Mouse (Mus musculus) cerebellum, adult 11-12 months (tissue): ENCODE measurements around the gene Bspry.
A peak's percentile ranks its signal among the peaks of the same experiment; 100 is the strongest.
"Not testable (repeated sequence)": the region's sequence is repeated elsewhere in the genome, so short reads cannot be mapped to it uniquely, and the experiment has no call there.

Source experiments
- DNase-seq: peaks from one replicate; pipeline ENCODE4 v3.0.0; 2022

Bspry gene

GRCm38 (mm10) chr4:62479937-62480708, at the start of gene Bspry:
Bspry (plus strand) TSS chr4:62480053.
- peak; percentile 40 for DNase-seq

DNA sequence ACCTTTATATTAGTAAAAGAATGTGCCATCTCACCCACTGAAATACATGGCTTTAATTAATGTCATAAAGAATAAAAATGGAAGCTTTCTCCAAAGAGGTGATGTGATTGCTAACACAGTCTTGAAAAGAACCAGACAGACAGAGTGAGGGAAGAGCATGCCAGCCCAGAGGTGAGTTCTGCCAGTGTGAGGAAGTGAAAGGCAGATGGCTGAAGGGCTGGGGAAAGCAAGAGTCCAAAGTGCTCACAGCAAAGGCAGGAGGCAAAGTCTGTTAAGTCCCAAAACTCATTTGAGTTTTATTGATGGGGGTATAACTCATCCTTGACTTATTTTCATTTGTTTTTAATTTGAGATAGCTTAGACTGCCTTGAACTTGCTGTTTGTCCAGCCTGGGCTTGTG, 49.2 kb upstream of the Bspry start:
- no peak for DNase-seq

DNA sequence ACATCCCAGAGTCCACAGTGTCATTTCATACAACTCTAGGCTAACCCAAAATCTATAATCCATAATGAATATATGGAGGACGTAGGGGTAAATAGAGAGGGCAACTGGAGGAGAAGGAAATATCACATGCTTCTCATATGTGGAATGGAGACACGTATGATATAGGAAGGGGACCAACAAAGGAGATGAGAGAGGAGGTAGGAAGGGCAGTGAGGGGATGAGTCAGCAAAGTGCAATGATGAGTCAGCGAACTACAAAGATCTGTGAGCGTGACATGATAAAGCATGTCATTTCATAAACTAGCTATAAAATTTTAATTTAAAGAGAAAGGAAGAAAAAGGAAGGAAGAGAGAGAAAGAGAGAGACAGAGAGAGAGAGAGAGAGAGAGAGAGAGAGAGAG, 48.3 kb upstream of the Bspry start:
- no peak for DNase-seq

- DNase-seq = no peak
Observed at GRCm38 (mm10) chr4:62433939-62434870, 45.6 kb upstream of the Bspry start.

DNA sequence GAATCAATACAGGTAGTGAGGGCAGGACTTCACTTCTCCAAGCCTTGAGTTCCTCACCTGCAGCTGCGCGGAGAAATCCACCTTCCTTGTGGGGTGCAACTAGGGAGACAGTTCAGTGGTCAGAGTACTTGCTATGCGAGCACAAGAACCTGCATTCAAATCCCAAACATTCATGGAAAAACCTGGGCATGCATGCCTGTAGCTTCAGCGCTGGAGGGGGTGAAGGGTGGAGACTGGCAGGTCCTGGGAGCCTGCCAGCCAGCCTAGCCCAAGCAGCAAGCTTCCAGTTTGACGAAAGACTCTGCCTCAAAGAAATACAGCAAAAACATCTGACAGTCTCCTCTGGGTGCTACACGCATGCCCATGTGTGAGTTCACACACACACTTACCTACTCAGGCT, 44.8 kb upstream of the Bspry start, which contains the start of gene Rnf183:
TSS of gene Rnf183 (minus strand) at position 172 of the 400 bp plus-strand sequence.
- DNase-seq = no peak

DNA sequence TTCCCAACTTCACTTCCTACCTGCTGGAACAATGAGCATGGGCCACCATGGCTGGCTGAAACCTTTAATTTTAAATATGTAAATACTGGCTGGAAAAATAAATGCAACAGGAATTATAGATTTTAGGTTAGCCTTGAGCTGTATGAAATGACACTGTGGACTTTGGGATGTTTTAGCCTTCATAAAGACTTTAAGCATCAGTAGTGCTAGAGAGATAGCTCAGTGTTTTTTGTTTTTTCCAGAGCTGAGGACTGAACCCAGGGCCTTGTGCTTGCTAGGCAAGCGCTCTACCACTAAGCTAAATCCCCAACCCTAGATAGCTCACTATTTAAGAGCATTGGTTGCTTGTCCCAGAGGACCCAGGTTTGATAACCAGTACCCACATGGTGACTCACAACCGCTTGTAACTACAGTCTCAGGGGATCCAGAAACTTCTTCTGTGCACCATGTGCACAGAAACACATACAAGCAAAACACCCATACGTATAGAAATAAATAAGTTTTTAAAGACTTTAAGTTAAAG, 42.5 kb upstream of the Bspry start:
- no peak for DNase-seq

DNA sequence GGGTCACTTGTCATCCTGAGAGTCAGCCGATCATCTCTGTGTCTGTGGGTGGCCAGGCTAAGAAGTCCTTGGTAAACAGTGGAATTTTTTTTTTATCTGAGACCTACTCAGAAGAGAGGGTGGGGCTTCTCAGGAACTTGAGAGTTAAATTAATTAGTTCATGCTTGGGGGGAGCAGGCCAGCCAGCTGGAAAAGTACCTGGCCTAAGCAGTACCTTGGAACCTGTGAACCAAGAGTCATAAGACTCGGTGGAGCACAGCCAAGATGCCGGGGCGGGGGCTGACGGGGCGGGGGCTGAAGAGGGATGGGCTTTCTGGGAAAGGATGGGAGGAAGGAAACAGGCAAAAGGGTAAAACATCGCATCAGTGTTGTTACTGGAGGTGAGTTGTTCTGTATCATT, 42.0 kb upstream of the Bspry start:
- DNase-seq = no peak

DNA sequence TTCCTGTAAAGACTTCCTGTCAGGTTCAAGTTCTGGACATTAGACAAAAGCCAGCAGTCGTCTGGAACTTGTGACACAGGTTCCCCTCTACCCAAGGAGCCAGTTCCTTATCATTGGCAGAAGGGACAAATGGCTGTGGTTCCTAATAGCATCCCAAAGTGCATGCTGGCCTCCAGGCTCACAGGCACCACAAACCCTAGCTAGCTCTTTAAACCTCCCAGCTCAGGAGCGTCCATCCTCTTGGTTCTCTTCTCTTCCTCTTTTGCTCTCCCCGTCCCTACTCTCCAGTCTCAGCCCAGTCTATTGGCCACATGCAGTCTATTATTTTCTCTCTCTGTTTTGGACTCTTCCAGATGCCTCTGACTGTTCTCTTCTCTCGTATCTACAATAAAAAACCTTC, 40.1 kb upstream of the Bspry start:
- no peak for DNase-seq

DNA sequence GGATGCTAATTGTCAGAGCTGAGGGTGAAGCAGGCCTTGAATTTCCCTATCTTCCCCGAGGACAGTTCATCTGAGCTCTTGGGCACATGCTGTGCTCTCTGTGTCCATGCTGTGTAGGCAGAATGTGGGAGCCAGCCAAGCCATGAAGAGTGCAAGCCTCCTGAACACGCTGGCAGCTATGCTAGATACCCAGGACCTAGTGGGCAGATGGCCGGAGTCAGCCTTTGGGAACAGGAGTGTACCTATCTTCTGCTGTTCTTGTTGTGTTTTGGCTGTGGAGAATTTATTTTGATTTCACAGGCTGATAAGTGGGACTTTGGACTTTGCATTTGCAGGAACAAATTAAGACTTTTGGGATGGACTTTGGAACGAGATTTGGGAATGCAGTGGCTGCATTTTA, 39.3 kb upstream of the Bspry start:
- peak; percentile 93 for DNase-seq

DNA sequence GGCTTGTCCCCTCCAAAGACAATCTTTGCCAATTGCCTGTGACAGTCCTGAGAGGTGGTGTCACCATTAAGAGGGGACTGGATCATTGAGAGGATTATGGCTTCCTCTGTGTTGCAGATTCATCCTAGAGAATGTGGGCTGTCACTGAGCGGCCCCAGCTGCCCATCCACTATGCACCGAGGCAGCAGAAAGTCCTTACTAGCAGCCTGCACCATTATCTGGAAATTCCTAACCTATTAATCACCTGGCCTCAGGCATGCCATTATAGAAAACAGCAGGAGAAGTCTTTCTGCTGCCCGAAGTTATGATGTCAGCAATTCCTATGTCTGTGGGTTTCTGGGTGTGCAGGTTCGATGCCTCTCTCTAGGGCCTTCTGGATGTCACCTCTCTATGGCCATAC, 38.9 kb upstream of the Bspry start:
- DNase-seq = no peak

DNA sequence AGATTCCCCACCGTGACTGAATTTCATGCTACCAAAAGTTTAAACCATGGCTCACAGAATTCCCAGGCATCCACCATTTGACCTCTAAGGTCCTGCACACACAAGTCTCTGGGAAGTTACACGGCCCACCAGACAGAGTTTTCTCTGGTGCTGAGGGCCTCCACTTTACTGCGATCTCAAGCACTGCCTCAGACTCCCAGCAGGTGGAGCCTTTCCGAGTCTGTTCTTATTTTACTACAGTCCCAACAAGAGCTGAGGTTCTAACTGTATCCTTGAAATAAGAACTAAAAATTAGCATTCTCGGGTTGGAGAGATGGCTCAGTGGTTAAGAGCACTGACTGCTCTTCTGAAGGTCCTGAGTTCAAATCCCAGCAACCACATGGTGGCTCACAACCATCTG, 24.9 kb upstream of the Bspry start:
- DNase-seq = peak; percentile 26

- no peak for DNase-seq
Observed at GRCm38 (mm10) chr4:62459081-62459480, 20.8 kb upstream of the Bspry start.

DNA sequence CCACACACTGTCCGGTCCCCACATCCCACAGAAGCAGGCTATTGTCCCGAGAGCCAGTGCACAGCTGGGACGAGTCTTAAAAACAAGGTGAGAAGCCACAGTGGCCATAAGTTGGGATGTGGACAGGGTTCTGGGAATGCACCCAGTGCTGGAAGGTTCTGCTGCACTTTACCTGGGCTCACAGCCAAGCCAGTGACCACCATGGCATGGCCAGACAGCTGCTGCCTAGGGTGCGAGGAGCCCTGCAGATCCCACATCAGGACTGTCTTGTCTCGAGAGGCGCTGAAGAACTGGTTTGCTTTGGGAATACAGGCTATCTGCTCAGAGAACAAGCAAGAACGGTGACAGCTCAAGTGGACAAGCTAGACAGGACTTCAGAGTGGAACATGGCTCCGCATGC, 19.5 kb upstream of the Bspry start:
- DNase-seq = no peak

GRCm38 (mm10) chr4:62463124-62463523, 16.7 kb upstream of the Bspry start:
- no peak for DNase-seq

GRCm38 (mm10) chr4:62468158-62468557, 11.7 kb upstream of the Bspry start:
- no peak for DNase-seq

DNA sequence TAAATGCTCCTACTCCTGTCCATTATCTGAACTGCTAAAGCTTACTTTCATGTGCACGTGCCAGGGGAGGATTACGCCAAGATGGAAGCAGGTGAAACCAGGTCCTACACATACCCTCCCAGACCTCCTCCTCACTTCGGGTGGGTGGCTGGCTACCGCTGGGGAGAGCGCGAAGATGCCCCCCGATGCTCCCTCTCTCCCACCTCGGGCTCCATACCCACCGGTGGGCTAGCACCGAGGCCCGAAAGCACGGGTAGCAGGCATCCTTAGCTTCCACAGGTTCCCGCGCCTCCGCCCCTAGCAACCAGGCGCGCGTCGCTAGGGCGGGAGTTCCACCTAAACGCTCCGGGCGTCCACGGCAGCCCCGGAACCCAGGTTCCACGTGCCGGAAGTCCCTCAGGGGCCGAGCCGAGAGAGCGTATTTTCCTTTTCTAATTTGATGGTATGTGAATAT, 9.2 kb upstream of the Bspry start, which contains the start of gene Wdr31:
TSS of gene Wdr31 (minus strand) at position 299 of the 454 bp plus-strand sequence.
- DNase-seq = peak; percentile 76

DNA sequence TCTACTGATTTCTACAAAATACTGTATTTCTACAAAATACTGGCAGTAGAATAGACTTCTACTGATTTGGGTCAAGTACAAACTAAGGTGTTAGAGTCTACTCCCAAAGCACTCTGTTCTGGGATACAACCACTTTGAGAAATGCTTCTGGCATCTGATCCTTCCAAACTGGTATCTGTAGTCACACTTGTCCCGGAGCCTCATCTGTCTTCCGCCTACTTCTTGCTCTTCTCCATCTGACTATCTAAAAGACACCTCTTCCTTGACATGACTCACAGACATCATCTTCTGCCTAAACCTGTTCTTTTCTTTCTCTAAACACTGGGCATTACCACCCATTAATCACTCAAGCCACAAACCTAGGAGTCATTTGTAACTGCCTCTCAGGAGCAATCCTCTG, 7.8 kb upstream of the Bspry start:
- DNase-seq = no peak

DNA sequence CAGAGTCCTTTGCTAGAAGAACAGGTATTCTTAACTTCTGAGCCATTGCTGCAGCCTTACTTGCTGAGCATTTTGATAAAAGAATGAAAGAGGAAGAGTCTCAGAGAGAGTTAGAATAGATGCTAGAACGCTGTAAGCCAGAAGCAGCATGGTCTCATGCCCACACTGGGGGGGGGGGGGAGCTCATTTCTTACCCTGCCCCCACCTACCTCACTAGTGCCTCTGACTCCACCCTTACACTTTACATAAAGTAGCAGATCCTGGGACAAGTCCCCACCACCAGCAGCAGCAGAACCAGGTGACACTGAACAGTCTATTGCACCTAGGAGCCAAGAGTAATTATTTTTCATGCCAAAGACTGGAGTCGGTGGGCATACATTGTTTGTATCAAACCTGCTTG, 4.7 kb upstream of the Bspry start:
- DNase-seq = no peak

- DNase-seq = no peak
Observed at GRCm38 (mm10) chr4:62475793-62476192, 4.1 kb upstream of the Bspry start.

DNA sequence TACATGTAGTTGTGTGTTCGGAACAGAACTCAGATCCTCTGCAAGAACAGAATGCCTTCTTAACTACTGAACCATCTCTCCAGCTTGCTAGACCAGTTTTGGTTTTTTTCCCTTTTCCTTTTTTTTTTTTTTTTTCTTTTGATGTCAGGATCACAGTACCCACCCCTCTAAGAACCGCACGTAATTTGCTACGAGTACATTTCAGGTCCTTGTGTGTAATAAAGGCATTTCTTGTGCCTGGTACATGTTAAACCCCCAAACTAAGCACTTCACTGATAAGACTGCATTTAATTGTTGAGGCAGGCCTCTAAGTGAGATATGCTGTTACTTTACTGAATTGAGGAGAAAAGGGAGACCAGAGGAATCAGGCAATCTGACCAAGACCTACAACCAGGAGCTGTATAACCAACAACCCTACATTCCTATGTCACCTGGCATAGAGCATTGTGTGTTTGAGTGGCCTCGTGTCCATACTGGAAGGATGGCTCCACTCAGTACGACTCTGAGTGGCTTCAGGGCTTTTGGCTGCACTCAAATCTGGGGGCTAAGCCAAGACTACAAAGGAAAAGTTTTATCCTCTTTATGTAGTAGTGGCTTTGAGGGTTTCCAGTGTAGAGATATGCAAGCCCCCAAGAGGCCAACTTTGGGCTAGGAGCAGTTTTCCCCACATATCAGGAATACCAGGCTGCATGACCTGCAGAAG, 2.2 kb upstream of the Bspry start:
- no peak for DNase-seq

DNA sequence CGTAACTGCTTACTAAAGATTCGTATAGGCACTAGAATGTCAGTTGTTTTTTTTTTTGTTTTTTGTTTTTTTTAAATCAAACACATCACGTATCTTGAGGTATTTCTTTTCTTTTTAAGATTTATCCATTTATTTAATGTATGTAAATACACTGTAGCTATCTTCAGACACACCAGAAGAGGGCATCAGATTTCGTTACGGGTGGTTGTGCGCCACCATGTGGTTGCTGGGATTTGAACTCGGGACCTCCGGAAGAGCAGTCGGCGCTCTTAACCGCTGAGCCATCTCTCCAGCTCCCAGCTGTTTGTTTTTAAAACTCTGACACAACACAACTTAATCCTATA, 288 bp upstream of the Bspry start:
- not testable (repeated sequence) for DNase-seq

DNA sequence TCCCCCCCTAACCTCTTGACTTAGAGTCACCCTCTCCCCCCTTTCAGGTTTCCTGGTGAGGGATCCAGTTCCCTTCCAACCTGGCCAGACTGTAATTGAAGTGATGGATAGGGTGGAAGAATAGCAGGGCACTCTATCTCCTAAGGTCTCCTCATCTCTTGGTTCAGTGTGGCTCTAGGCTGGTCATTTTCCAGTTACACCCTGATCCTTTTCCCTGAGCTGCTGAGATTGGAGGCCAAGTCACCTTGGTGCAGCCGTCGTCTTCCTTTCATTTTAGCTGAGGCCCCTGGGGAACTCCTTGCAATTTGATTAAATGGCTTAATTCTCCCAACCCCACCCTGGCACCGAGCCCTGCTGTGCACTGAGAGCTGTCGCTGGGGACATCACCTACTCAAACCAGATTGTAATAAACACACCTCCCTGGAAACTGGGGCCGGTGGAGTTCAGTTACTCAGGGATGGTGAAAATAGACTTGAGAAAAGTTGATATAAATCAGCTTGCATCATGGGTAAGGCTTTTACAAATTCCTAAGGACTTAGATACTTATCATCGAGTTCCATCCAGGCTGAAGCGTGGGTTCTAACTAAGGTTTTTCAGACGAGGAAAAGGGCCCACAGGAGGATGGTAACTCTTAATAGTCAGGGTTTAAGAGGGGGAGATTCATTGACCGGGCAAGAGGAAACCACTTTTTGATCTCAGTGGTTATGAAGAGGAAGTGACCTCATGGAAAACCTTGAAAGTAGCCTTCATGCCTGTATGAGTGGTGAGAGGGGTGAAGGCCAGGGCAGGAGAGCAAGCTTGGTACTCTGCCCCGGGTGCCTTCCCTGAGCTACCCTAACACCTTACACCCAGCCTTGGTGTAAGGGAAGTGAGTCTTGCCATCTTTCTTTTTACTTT, 1.1 kb downstream of the Bspry start:
- peak; percentile 26 for DNase-seq
